Mouse (Mus musculus): ENCODE data around the gene Col2a1.

DNA sequence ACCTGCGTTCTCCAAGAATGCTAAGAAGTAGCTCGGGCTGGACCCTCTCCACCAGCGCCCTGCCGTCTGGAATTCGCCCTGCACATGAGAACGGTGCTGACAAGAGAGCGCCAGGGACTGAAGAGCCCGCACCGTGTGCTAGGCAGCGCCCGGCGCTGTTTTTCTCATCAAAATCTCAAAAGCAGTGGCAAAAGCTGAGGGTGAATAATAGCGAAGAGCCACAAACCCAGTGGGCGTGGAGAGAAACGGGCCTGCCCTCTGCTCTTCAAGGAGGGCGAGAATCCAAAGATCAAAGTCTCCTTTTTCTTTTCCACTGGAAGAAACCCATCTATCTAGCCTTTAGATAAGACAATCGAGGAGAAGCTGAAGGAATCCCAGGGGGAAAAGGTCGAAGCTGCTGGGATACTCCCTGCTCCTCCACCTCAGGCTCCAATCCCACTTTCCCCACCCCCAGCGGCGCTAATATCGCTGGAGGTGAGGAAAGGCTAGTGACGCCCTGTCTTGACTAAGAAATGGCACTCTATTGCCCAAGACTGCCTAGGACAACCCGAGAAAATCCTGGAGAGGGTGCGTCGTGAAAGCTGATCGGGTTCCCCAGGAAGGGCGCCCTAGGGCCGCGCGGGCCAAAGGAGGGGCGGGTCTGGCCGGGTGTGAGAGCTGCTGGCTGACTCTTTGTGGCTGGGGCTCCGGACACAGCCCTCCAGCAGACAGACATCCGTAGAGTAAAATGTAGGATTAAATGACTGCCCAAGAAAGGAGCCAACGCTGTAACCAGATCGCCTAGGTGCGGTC is 3.0 kb downstream of the Col2a1 start:
- TF ChIP-seq POLR2A (IDR thresholded peaks at IDR 0.05; ENCODE audit: borderline replicate concordance, extremely low read depth, insufficient read depth, insufficient read length, poor library complexity, severe bottlenecking): no peak
- peak; percentile 22; the same call in 1 of the 2 replicates for TF ChIP-seq CTCF (IDR thresholded peaks at IDR 0.05; ENCODE audit: borderline replicate concordance, extremely low read depth, insufficient read depth, insufficient read length)
